Mouse (Mus musculus): ENCODE results near the gene Hagh. TPM values are rescaled to one million over a fixed set of nuclear protein-coding genes. Genes with fewer than 3 reads are reported as not detected.

Hagh gene
- polyA plus RNA-seq, 1 experiment from 2014 or later, result 86.9 TPM

GRCm38 (mm10) chr17:24844525-24844924 lies 4.6 kb downstream of the Hagh start:
- no peak for ATAC-seq
- H3K9ac ChIP-seq (ENCODE audit: low read depth, low read length), result no peak overlapping the region
- H3K9me3 ChIP-seq (ENCODE audit: control insufficient read depth, low read length), result no peaks in the 10 kb centered on the region
- H3K4me2 ChIP-seq (ENCODE audit: low read length), result no peak overlapping the region
- peaks cover 8% of the 10 kb centered on the region for H3K4me1 ChIP-seq (ENCODE audit: control insufficient read depth, insufficient read depth, low read depth, low read length)
- H3K27me3 ChIP-seq (replicated peaks; ENCODE audit: control insufficient read depth, insufficient read depth, low read length), result peaks cover 7% of the 10 kb centered on the region; the same call in 1 of the 2 replicates
- no peak overlapping the region for H3K4me3 ChIP-seq (ENCODE audit: low read length)
- no peak overlapping the region for H3K27ac ChIP-seq (ENCODE audit: low read depth, low read length)
- WGBS, result 56% methylated on average over 9 of the region's 9 CpGs
- no peaks in the 10 kb centered on the region for H3K36me3 ChIP-seq (ENCODE audit: control insufficient read depth, insufficient read depth, low read length)

GRCm38 (mm10) chr17:24847386-24847785 lies 7.4 kb downstream of the Hagh start:
- H3K36me3 ChIP-seq (ENCODE audit: control insufficient read depth, insufficient read depth, low read length), result no peaks in the 10 kb centered on the region
- WGBS, result 95% methylated on average over 1 of the region's 1 CpGs
- no peaks in the 10 kb centered on the region for H3K27me3 ChIP-seq (replicated peaks; ENCODE audit: control insufficient read depth, insufficient read depth, low read length)
- no peaks in the 10 kb centered on the region for H3K9me3 ChIP-seq (ENCODE audit: control insufficient read depth, low read length)
- no peak for ATAC-seq
- no peak overlapping the region for H3K4me2 ChIP-seq (ENCODE audit: low read length)
- H3K9ac ChIP-seq (ENCODE audit: low read depth, low read length), result no peak overlapping the region
- H3K4me1 ChIP-seq (ENCODE audit: control insufficient read depth, insufficient read depth, low read depth, low read length), result peaks cover 15% of the 10 kb centered on the region
- no peak overlapping the region for H3K27ac ChIP-seq (ENCODE audit: low read depth, low read length)
- no peak overlapping the region for H3K4me3 ChIP-seq (ENCODE audit: low read length)

GRCm38 (mm10) chr17:24848600-24849031 lies 8.7 kb downstream of the Hagh start:
- Histone ChIP-seq H3K4me3 (ENCODE audit: low read length) (no peak overlapping the region; the same call in 1 of the 2 replicates), H3K9ac (ENCODE audit: low read depth, low read length) (no peak overlapping the region), H3K9me3 (ENCODE audit: control insufficient read depth, low read length) (no peaks in the 10 kb centered on the region), H3K4me2 (ENCODE audit: low read length) (peak overlapping the region; percentile 67), H3K27me3 (replicated peaks; ENCODE audit: control insufficient read depth, insufficient read depth, low read length) (no peaks in the 10 kb centered on the region), H3K36me3 (ENCODE audit: control insufficient read depth, insufficient read depth, low read length) (peaks cover 5% of the 10 kb centered on the region), H3K4me1 (ENCODE audit: control insufficient read depth, insufficient read depth, low read depth, low read length) (peaks cover 15% of the 10 kb centered on the region), H3K27ac (ENCODE audit: low read depth, low read length) (no peak overlapping the region)
- no peak for ATAC-seq

- ATAC-seq, result no peak
- H3K4me3 ChIP-seq (ENCODE audit: low read length), result peak overlapping the region; percentile 95
- H3K4me1 ChIP-seq (ENCODE audit: control insufficient read depth, insufficient read depth, low read depth, low read length), result peaks cover 15% of the 10 kb centered on the region
- H3K9ac ChIP-seq (ENCODE audit: low read depth, low read length), result peak overlapping the region; percentile 84
- WGBS, result under 1% methylated on average over 21 of the region's 21 CpGs
- H3K27ac ChIP-seq (ENCODE audit: low read depth, low read length), result peak overlapping the region; percentile 98
- H3K9me3 ChIP-seq (ENCODE audit: control insufficient read depth, low read length), result no peaks in the 10 kb centered on the region
- H3K36me3 ChIP-seq (ENCODE audit: control insufficient read depth, insufficient read depth, low read length), result peaks cover 6% of the 10 kb centered on the region
- no peaks in the 10 kb centered on the region for H3K27me3 ChIP-seq (replicated peaks; ENCODE audit: control insufficient read depth, insufficient read depth, low read length)
- H3K4me2 ChIP-seq (ENCODE audit: low read length), result peak overlapping the region; percentile 67
Observed at GRCm38 (mm10) chr17:24849733-24850064, 9.8 kb downstream of the Hagh start.

- peak within 1 kb of the TSS; percentile 72 for H3K4me2 ChIP-seq (ENCODE audit: low read length)
- peak; percentile 99 for ATAC-seq
- peak within 1 kb of the TSS; percentile 84 for H3K9ac ChIP-seq (ENCODE audit: low read depth, low read length)
- peaks cover 15% of the 10 kb centered on the region for H3K4me1 ChIP-seq (ENCODE audit: control insufficient read depth, insufficient read depth, low read depth, low read length)
- peak within 1 kb of the TSS; percentile 98 for H3K27ac ChIP-seq (ENCODE audit: low read depth, low read length)
- no peaks in the 10 kb centered on the region for H3K9me3 ChIP-seq (ENCODE audit: control insufficient read depth, low read length)
- no peaks in the 10 kb centered on the region for H3K27me3 ChIP-seq (replicated peaks; ENCODE audit: control insufficient read depth, insufficient read depth, low read length)
- H3K4me3 ChIP-seq (ENCODE audit: low read length), result peak within 1 kb of the TSS; percentile 95
- peaks cover 6% of the 10 kb centered on the region for H3K36me3 ChIP-seq (ENCODE audit: control insufficient read depth, insufficient read depth, low read length)
- under 1% methylated on average over 58 of the region's 58 CpGs for whole genome bisulfite sequencing
Observed at GRCm38 (mm10) chr17:24850065-24850772, 10.3 kb downstream of the Hagh start, which contains the start of gene Fahd1. Gene Fahd1 (minus strand): TSS chr17:24850364.

GRCm38 (mm10) chr17:24850773-24851127 lies 10.8 kb downstream of the Hagh start:
- Histone ChIP-seq H3K27me3 (replicated peaks; ENCODE audit: control insufficient read depth, insufficient read depth, low read length) (no peaks in the 10 kb centered on the region), H3K36me3 (ENCODE audit: control insufficient read depth, insufficient read depth, low read length) (peaks cover 6% of the 10 kb centered on the region), H3K4me1 (ENCODE audit: control insufficient read depth, insufficient read depth, low read depth, low read length) (peaks cover 15% of the 10 kb centered on the region), H3K27ac (ENCODE audit: low read depth, low read length) (peak overlapping the region; percentile 81), H3K4me2 (ENCODE audit: low read length) (peak overlapping the region; percentile 72), H3K9ac (ENCODE audit: low read depth, low read length) (peak overlapping the region; percentile 76), H3K4me3 (ENCODE audit: low read length) (peak overlapping the region; percentile 95), H3K9me3 (ENCODE audit: control insufficient read depth, low read length) (no peaks in the 10 kb centered on the region)
- under 1% methylated on average over 20 of the region's 20 CpGs for WGBS
- ATAC-seq, result no peak

- no peak overlapping the region for H3K9ac ChIP-seq (ENCODE audit: low read depth, low read length)
- WGBS, result 86% methylated on average over 10 of the region's 10 CpGs
Observed at GRCm38 (mm10) chr17:24851381-24852125, 11.6 kb downstream of the Hagh start.

GRCm38 (mm10) chr17:24855838-24856464 lies 16.0 kb downstream of the Hagh start:
- Histone ChIP-seq H3K27ac (ENCODE audit: low read depth, low read length) (no peak overlapping the region), H3K9me3 (ENCODE audit: control insufficient read depth, low read length) (no peaks in the 10 kb centered on the region), H3K36me3 (ENCODE audit: control insufficient read depth, insufficient read depth, low read length) (peaks cover 14% of the 10 kb centered on the region), H3K27me3 (replicated peaks; ENCODE audit: control insufficient read depth, insufficient read depth, low read length) (no peaks in the 10 kb centered on the region), H3K4me1 (ENCODE audit: control insufficient read depth, insufficient read depth, low read depth, low read length) (peaks cover 7% of the 10 kb centered on the region), H3K9ac (ENCODE audit: low read depth, low read length) (no peak overlapping the region), H3K4me2 (ENCODE audit: low read length) (no peak overlapping the region), H3K4me3 (ENCODE audit: low read length) (no peak overlapping the region)
- no peak for ATAC-seq
- 73% methylated on average over 3 of the region's 3 CpGs for WGBS

More at GRCm38 (mm10) chr17:24851381-24852125, 11.6 kb downstream of the Hagh start:
- ATAC-seq, result no peak
- no peaks in the 10 kb centered on the region for H3K9me3 ChIP-seq (ENCODE audit: control insufficient read depth, low read length)
- H3K4me3 ChIP-seq (ENCODE audit: low read length), result peak overlapping the region; percentile 95
- peak overlapping the region; percentile 72 for H3K4me2 ChIP-seq (ENCODE audit: low read length)
- peaks cover 15% of the 10 kb centered on the region for H3K4me1 ChIP-seq (ENCODE audit: control insufficient read depth, insufficient read depth, low read depth, low read length)
- H3K27me3 ChIP-seq (replicated peaks; ENCODE audit: control insufficient read depth, insufficient read depth, low read length), result no peaks in the 10 kb centered on the region
- H3K36me3 ChIP-seq (ENCODE audit: control insufficient read depth, insufficient read depth, low read length), result peaks cover 6% of the 10 kb centered on the region
- H3K27ac ChIP-seq (ENCODE audit: low read depth, low read length), result no peak overlapping the region

GRCm38 (mm10) chr17:24856589-24856988 lies 16.6 kb downstream of the Hagh start:
- Histone ChIP-seq H3K9me3 (ENCODE audit: control insufficient read depth, low read length) (no peaks in the 10 kb centered on the region), H3K4me2 (ENCODE audit: low read length) (no peak overlapping the region), H3K36me3 (ENCODE audit: control insufficient read depth, insufficient read depth, low read length) (peaks cover 19% of the 10 kb centered on the region), H3K27me3 (replicated peaks; ENCODE audit: control insufficient read depth, insufficient read depth, low read length) (no peaks in the 10 kb centered on the region), H3K4me3 (ENCODE audit: low read length) (no peak overlapping the region), H3K9ac (ENCODE audit: low read depth, low read length) (no peak overlapping the region), H3K27ac (ENCODE audit: low read depth, low read length) (no peak overlapping the region), H3K4me1 (ENCODE audit: control insufficient read depth, insufficient read depth, low read depth, low read length) (peaks cover under 1% of the 10 kb centered on the region; the same call in 1 of the 2 replicates)
- 91% methylated on average over 13 of the region's 13 CpGs for WGBS
- ATAC-seq, result no peak

Measured in hindbrain, embryonic 16.5 days (tissue).